Mouse (Mus musculus): ENCODE data around the gene Fam129a.

The Fam129a gene

GRCm38 (mm10) chr1:151625690-151626089 lies 54.7 kb downstream of the Fam129a start:
- no peak for DNase-seq (ENCODE audit: low spot score)

- DNase-seq (ENCODE audit: low spot score): no peak
These were observed 55.6 kb downstream of the Fam129a start for GRCm38 (mm10) chr1:151626631-151627030.

- no peak for DNase-seq (ENCODE audit: low spot score)
These were observed 56.2 kb downstream of the Fam129a start for GRCm38 (mm10) chr1:151627141-151627540.

- DNase-seq (ENCODE audit: low spot score): no peak
These were observed 58.7 kb downstream of the Fam129a start for GRCm38 (mm10) chr1:151629591-151630250.

- no peak for DNase-seq (ENCODE audit: low spot score)
These were observed 59.3 kb downstream of the Fam129a start for GRCm38 (mm10) chr1:151630251-151630628.

GRCm38 (mm10) chr1:151631061-151631460 lies 60.1 kb downstream of the Fam129a start:
- DNase-seq (ENCODE audit: low spot score): no peak

- DNase-seq (ENCODE audit: low spot score): no peak
These were observed 60.8 kb downstream of the Fam129a start for GRCm38 (mm10) chr1:151631703-151632294.

GRCm38 (mm10) chr1:151632567-151633356 lies 61.8 kb downstream of the Fam129a start:
- no peak for DNase-seq (ENCODE audit: low spot score)

- no peak for DNase-seq (ENCODE audit: low spot score)
These were observed 65.7 kb downstream of the Fam129a start for GRCm38 (mm10) chr1:151636637-151637036.

- no peak for DNase-seq (ENCODE audit: low spot score)
These were observed 66.5 kb downstream of the Fam129a start for GRCm38 (mm10) chr1:151637351-151637922.

GRCm38 (mm10) chr1:151638357-151638756 lies 67.4 kb downstream of the Fam129a start:
- no peak for DNase-seq (ENCODE audit: low spot score)

- DNase-seq (ENCODE audit: low spot score): no peak
These were observed 67.8 kb downstream of the Fam129a start for GRCm38 (mm10) chr1:151638770-151639169.

GRCm38 (mm10) chr1:151646380-151646779 lies 75.4 kb downstream of the Fam129a start:
- DNase-seq (ENCODE audit: low spot score): no peak

- no peak for DNase-seq (ENCODE audit: low spot score)
These were observed 77.1 kb downstream of the Fam129a start for GRCm38 (mm10) chr1:151648099-151648498.

- DNase-seq (ENCODE audit: low spot score): no peak
These were observed 86.1 kb downstream of the Fam129a start for GRCm38 (mm10) chr1:151657042-151657605.

GRCm38 (mm10) chr1:151658291-151658830 lies 87.4 kb downstream of the Fam129a start:
- no peak for DNase-seq (ENCODE audit: low spot score)

- no peak for DNase-seq (ENCODE audit: low spot score)
These were observed 88.7 kb downstream of the Fam129a start for GRCm38 (mm10) chr1:151659636-151660035.

GRCm38 (mm10) chr1:151660251-151660650 lies 89.3 kb downstream of the Fam129a start:
- no peak for DNase-seq (ENCODE audit: low spot score)

GRCm38 (mm10) chr1:151660883-151661282 lies 89.9 kb downstream of the Fam129a start:
- DNase-seq (ENCODE audit: low spot score): no peak

- no peak for DNase-seq (ENCODE audit: low spot score)
These were observed 90.9 kb downstream of the Fam129a start for GRCm38 (mm10) chr1:151661684-151662439.

GRCm38 (mm10) chr1:151662958-151663357 lies 92.0 kb downstream of the Fam129a start:
- no peak for DNase-seq (ENCODE audit: low spot score)

Data from urinary bladder, postnatal 10 days (tissue).